Mouse (Mus musculus) ES-Bruce4 (cell line): ENCODE data around the gene Pinlyp.

Source experiments
- CTCF ChIP-seq: IDR thresholded peaks from one replicate; pipeline ENCODE4 v1.8.1; 2011; ENCODE audit warnings: low read depth, low read length
- POLR2A ChIP-seq: IDR thresholded peaks from one replicate; pipeline ENCODE4 v1.8.1; 2011; ENCODE audit warnings: low read length; ENCODE audit not compliant: insufficient read depth

- TF ChIP-seq CTCF (peak; percentile 57), POLR2A (no peak)
Measured at GRCm38 (mm10) chr7:24533031-24533571, 12.8 kb downstream of the Pinlyp start.
